Mouse (Mus musculus) lung, embryonic 16.5 days (tissue): Measurements from ENCODE around the gene Retreg1. TPM values are rescaled to one million over a fixed set of nuclear protein-coding genes. Genes with fewer than 3 reads are reported as not detected.

Source experiments
- ATAC-seq: fragments of 200-750 bp; cut with Nextera tagmentation; 2 replicates; pipeline ENCODE4 v1.8.0; 2017; ENCODE audit warnings: low read depth, mild to moderate bottlenecking, moderate library complexity
- H3K27ac ChIP-seq: fragments of 300-500 bp; sonication (generic); 2 replicates; pipeline ENCODE4 v1.5.1; 2014; ENCODE audit warnings: mild to moderate bottlenecking, control low read depth, low read length
- H3K27me3 ChIP-seq: fragments of 300-500 bp; sonication (generic); 2 replicates; pipeline ENCODE4 v1.6.1; 2014; ENCODE audit warnings: low read depth, low read length, mixed read lengths; ENCODE audit not compliant: control insufficient read depth, insufficient read depth
- H3K36me3 ChIP-seq: fragments of 300-500 bp; sonication (generic); 2 replicates; pipeline ENCODE4 v1.6.1; 2014; ENCODE audit warnings: low read length; ENCODE audit not compliant: control insufficient read depth, insufficient read depth
- H3K4me1 ChIP-seq: fragments of 300-500 bp; sonication (generic); replicated peaks from 2 replicates; pipeline ENCODE4 v1.6.1; 2014; ENCODE audit warnings: low read length, mixed read lengths; ENCODE audit not compliant: control insufficient read depth, insufficient read depth
- H3K4me2 ChIP-seq: fragments of 300-500 bp; sonication (generic); 2 replicates; pipeline ENCODE4 v1.6.1; 2014; ENCODE audit warnings: low read depth, low read length, control low read depth
- H3K4me3 ChIP-seq: fragments of 300-500 bp; sonication (generic); 2 replicates; pipeline ENCODE4 v1.5.1; 2014; ENCODE audit warnings: mild to moderate bottlenecking, low read length, control low read depth
- H3K9ac ChIP-seq: fragments of 300-500 bp; sonication (generic); 2 replicates; pipeline ENCODE4 v1.6.1; 2014; ENCODE audit warnings: low read length, control low read depth
- H3K9me3 ChIP-seq: fragments of 300-500 bp; sonication (generic); 2 replicates; pipeline ENCODE4 v1.6.1; 2016; ENCODE audit warnings: low read length; ENCODE audit not compliant: control insufficient read depth
- WGBS: fragments of 180-500 bp; shearing (Covaris S2); extraction: QIAGEN DNeasy Blood & Tissue Kit; methylation state at CpG from one replicate; pipeline ENCODE4 v1.1.7; 2014; 5-methylcytosine and 5-hydroxymethylcytosine counted together
- polyA plus RNA-seq: library from polyadenylated mRNA; unstranded; fragments of >200 nt; fragmentation: Nextera tagmentation; extraction: Ambion mirVana; gene quantifications from 2 replicates; pipeline ENCODE4 v1.2.1, GENCODE M21; 2015

Gene Retreg1
- polyA plus RNA-seq, 1 experiment from 2014 or later = 13.6 TPM

GRCm38 (mm10) chr15:25938496-25938895, 95.5 kb downstream of the Retreg1 start:
- Histone ChIP-seq H3K4me2 (no peak overlapping the region), H3K27me3 (no peaks in the 10 kb centered on the region), H3K27ac (no peak overlapping the region), H3K4me1 (peaks cover 2% of the 10 kb centered on the region), H3K4me3 (no peak overlapping the region), H3K9ac (no peak overlapping the region), H3K9me3 (no peaks in the 10 kb centered on the region), H3K36me3 (no peaks in the 10 kb centered on the region)
- no peak for ATAC-seq
- 84% methylated on average over 7 of the region's 7 CpGs for WGBS

GRCm38 (mm10) chr15:25940397-25941377, 97.7 kb downstream of the Retreg1 start:
- Histone ChIP-seq H3K36me3 (no peaks in the 10 kb centered on the region), H3K27me3 (no peaks in the 10 kb centered on the region), H3K4me1 (no peaks in the 10 kb centered on the region; the same call in 1 of the 2 replicates), H3K4me2 (peak overlapping the region; percentile 49), H3K4me3 (peak overlapping the region; percentile 29), H3K9me3 (no peaks in the 10 kb centered on the region), H3K9ac (peak overlapping the region; percentile 11; the same call in 1 of the 2 replicates), H3K27ac (no peak overlapping the region)
- peak; percentile 70 for ATAC-seq
- 19% methylated on average over 24 of the region's 24 CpGs for WGBS

GRCm38 (mm10) chr15:25941514-25941913, 98.5 kb downstream of the Retreg1 start:
- Histone ChIP-seq H3K4me1 (no peaks in the 10 kb centered on the region; the same call in 1 of the 2 replicates), H3K4me2 (no peak overlapping the region), H3K27ac (no peak overlapping the region), H3K36me3 (no peaks in the 10 kb centered on the region), H3K4me3 (no peak overlapping the region), H3K27me3 (no peaks in the 10 kb centered on the region), H3K9ac (no peak overlapping the region), H3K9me3 (no peaks in the 10 kb centered on the region)
- WGBS = 69% methylated on average over 11 of the region's 11 CpGs
- ATAC-seq = no peak

- ATAC-seq = no peak
- H3K4me2 ChIP-seq = no peak overlapping the region
- no peaks in the 10 kb centered on the region for H3K27me3 ChIP-seq
- H3K27ac ChIP-seq = no peak overlapping the region
- no peaks in the 10 kb centered on the region for H3K36me3 ChIP-seq
- no peaks in the 10 kb centered on the region for H3K9me3 ChIP-seq
- H3K4me1 ChIP-seq = no peaks in the 10 kb centered on the region; the same call in 1 of the 2 replicates
- WGBS = 56% methylated on average over 4 of the region's 4 CpGs
- no peak overlapping the region for H3K4me3 ChIP-seq
- no peak overlapping the region for H3K9ac ChIP-seq
These were observed 99.4 kb downstream of the Retreg1 start for GRCm38 (mm10) chr15:25942415-25942814.

GRCm38 (mm10) chr15:25943386-25944137, 100.6 kb downstream of the Retreg1 start:
- no peaks in the 10 kb centered on the region for H3K27me3 ChIP-seq
- no peaks in the 10 kb centered on the region for H3K9me3 ChIP-seq
- no peaks in the 10 kb centered on the region for H3K36me3 ChIP-seq
- H3K4me1 ChIP-seq = no peaks in the 10 kb centered on the region; the same call in 1 of the 2 replicates
- ATAC-seq = no peak
- no peak overlapping the region for H3K9ac ChIP-seq
- H3K27ac ChIP-seq = no peak overlapping the region
- WGBS = 84% methylated on average over 15 of the region's 15 CpGs
- H3K4me2 ChIP-seq = no peak overlapping the region
- H3K4me3 ChIP-seq = no peak overlapping the region

- 31% methylated on average over 8 of the region's 8 CpGs for WGBS
- ATAC-seq = peak; percentile 35; the same call in 1 of the 2 replicates
- Histone ChIP-seq H3K9me3 (no peaks in the 10 kb centered on the region), H3K4me3 (no peak overlapping the region), H3K4me2 (no peak overlapping the region), H3K36me3 (no peaks in the 10 kb centered on the region), H3K9ac (no peak overlapping the region), H3K27ac (no peak overlapping the region), H3K4me1 (no peaks in the 10 kb centered on the region; the same call in 1 of the 2 replicates), H3K27me3 (no peaks in the 10 kb centered on the region)
These were observed 102.2 kb downstream of the Retreg1 start for GRCm38 (mm10) chr15:25945224-25945623.

- H3K4me1 ChIP-seq = no peaks in the 10 kb centered on the region
- H3K9me3 ChIP-seq = no peaks in the 10 kb centered on the region
- H3K27me3 ChIP-seq = no peaks in the 10 kb centered on the region
- H3K36me3 ChIP-seq = no peaks in the 10 kb centered on the region
- no peak overlapping the region for H3K9ac ChIP-seq
- H3K4me3 ChIP-seq = no peak overlapping the region
- ATAC-seq = no peak
- H3K27ac ChIP-seq = no peak overlapping the region
- H3K4me2 ChIP-seq = no peak overlapping the region
- WGBS = 85% methylated on average over 7 of the region's 7 CpGs
These were observed 103.5 kb downstream of the Retreg1 start for GRCm38 (mm10) chr15:25946482-25946881.

- WGBS = 70% methylated on average over 8 of the region's 8 CpGs
- no peak for ATAC-seq
These were observed 104.4 kb downstream of the Retreg1 start for GRCm38 (mm10) chr15:25947383-25947782.

More at GRCm38 (mm10) chr15:25947383-25947782, 104.4 kb downstream of the Retreg1 start:
- no peak overlapping the region for H3K4me3 ChIP-seq
- no peaks in the 10 kb centered on the region for H3K9me3 ChIP-seq
- H3K9ac ChIP-seq = no peak overlapping the region
- H3K36me3 ChIP-seq = no peaks in the 10 kb centered on the region
- no peaks in the 10 kb centered on the region for H3K27me3 ChIP-seq
- H3K27ac ChIP-seq = no peak overlapping the region
- no peaks in the 10 kb centered on the region for H3K4me1 ChIP-seq
- no peak overlapping the region for H3K4me2 ChIP-seq
